Mouse (Mus musculus) midbrain, embryonic 15.5 days (tissue): ENCODE measurements around the gene Gpd2. TPM values are rescaled to one million over a fixed set of nuclear protein-coding genes. Genes with fewer than 3 reads are reported as not detected.

Experiments used
- ATAC-seq: fragments of 200-750 bp; cut with Nextera tagmentation; replicated peaks from 2 replicates; pipeline ENCODE4 v1.8.0; 2017; ENCODE audit warnings: moderate TSS enrichment
- H3K27ac ChIP-seq: fragments of 300-500 bp; sonication (generic); 2 replicates; pipeline ENCODE4 v1.5.1; 2015; ENCODE audit warnings: mild to moderate bottlenecking, inconsistent platforms
- H3K27me3 ChIP-seq: fragments of 300-500 bp; sonication (generic); replicated peaks from 2 replicates; pipeline ENCODE4 v1.6.1; 2015; ENCODE audit warnings: inconsistent platforms
- H3K36me3 ChIP-seq: fragments of 300-500 bp; sonication (generic); replicated peaks from 2 replicates; pipeline ENCODE4 v1.6.1; 2015; ENCODE audit warnings: inconsistent platforms
- H3K4me1 ChIP-seq: fragments of 300-500 bp; sonication (generic); 2 replicates; pipeline ENCODE4 v1.6.1; 2015; ENCODE audit warnings: inconsistent platforms
- H3K4me2 ChIP-seq: fragments of 300-500 bp; sonication (generic); 2 replicates; pipeline ENCODE4 v1.6.1; 2015; ENCODE audit warnings: inconsistent platforms, mild to moderate bottlenecking, moderate library complexity
- H3K4me3 ChIP-seq: fragments of 300-500 bp; sonication (generic); 2 replicates; pipeline ENCODE4 v1.5.1; 2015; ENCODE audit warnings: mild to moderate bottlenecking, inconsistent platforms
- H3K9ac ChIP-seq: fragments of 300-500 bp; sonication (generic); 2 replicates; pipeline ENCODE4 v1.6.1; 2015; ENCODE audit warnings: mild to moderate bottlenecking, inconsistent platforms
- H3K9me3 ChIP-seq: fragments of 300-500 bp; sonication (generic); 2 replicates; pipeline ENCODE4 v1.6.1; 2016; ENCODE audit warnings: inconsistent platforms
- WGBS: fragments of 180-500 bp; shearing (Covaris S2); methylation state at CpG from one replicate; pipeline ENCODE4 v1.1.7; 2015; ENCODE audit warnings: mixed read lengths; 5-methylcytosine and 5-hydroxymethylcytosine counted together
- polyA plus RNA-seq: library from polyadenylated mRNA; unstranded; fragments of >200 nt; fragmentation: Nextera tagmentation; extraction: Ambion mirVana; gene quantifications from 2 replicates; pipeline ENCODE4 v1.2.1, GENCODE M21; 2015

Gene Gpd2
- polyA plus RNA-seq, 1 experiment from 2014 or later: 19.5 TPM

GRCm38 (mm10) chr2:57416711-57417110, 179.3 kb downstream of the Gpd2 start:
- WGBS: 17% methylated on average over 1 of the region's 1 CpGs
- no peaks in the 10 kb centered on the region for H3K4me1 ChIP-seq
- H3K9me3 ChIP-seq: no peaks in the 10 kb centered on the region
- no peak overlapping the region for H3K9ac ChIP-seq
- no peak for ATAC-seq
- no peak overlapping the region for H3K27ac ChIP-seq
- no peak overlapping the region for H3K4me2 ChIP-seq
- no peaks in the 10 kb centered on the region for H3K27me3 ChIP-seq
- no peak overlapping the region for H3K4me3 ChIP-seq
- H3K36me3 ChIP-seq: no peaks in the 10 kb centered on the region

Other genes starting within 250 kb of the Gpd2 start
- gene Nr4a2, start 113.6 kb upstream of the Gpd2 start, polyA plus RNA-seq: 40.1 and 40.4 TPM in 2 replicates